Mouse (Mus musculus): ENCODE data around the gene Csnk1d.

DNA sequence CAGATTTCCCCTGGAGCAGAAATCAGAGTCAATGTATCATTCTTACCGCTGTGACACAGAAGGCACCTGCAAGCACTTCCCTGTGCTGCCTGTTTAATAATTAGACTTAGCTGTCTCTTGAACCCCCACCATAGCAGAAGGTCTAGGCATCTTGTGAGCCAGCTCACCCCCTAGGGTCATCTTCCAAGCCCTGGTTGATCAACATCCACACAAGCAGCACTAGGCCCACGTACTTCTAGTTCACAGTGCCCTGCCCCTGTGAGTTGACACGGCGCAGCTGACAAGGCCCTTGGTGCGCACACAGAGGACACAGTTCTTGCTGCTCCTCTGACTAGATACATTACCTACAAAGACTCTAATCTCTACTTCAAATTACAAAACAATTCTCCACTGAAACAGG is 21.4 kb downstream of the Csnk1d start:
- TF ChIP-seq POLR2A (IDR thresholded peaks at IDR 0.05; ENCODE audit: low read depth, low read length) (no peak), CTCF (IDR thresholded peaks at IDR 0.05; ENCODE audit: extremely low read depth, insufficient read depth, insufficient read length, insufficient replicate concordance) (no peak)

Measured in spleen, adult 2 months (tissue).